Comparison of ENCODE assay signal across 7 mouse cellular contexts in the genomic region with DNA sequence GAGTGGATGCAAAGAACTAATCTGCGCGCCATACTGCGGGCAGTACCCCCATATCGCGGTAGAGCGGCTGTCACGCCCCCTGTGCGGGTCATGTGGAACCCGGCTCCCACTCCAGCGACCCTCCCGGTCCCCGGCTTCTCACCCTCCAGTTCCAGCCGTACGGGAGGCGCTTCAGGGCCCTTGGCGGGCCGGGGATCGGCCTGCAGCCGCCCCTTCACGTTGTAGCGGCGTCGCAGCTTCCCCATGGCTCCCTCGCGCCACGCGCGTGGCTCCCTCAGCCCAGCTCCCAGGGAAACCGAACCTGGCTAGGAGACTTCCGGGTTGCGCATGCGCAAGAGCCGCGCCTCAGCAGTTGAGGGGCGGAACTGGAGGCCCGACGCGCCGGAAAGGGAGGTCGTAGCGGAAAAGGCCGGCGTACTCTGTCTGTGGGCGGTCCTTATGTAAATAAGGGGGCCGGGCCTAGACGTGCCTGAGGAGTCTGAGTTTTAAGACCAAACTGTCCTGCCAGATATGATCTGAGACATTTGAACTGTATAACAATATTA. TPM values are rescaled to one million over a fixed set of nuclear protein-coding genes. Genes with fewer than 3 reads are reported as not detected.
DNase-seq lines count a peak whose midpoint lies in the region; ATAC-seq lines count a peak whose summit lies in the region.

A gene (minus strand): TSS at position 329 of the 545 bp plus-strand sequence.

- under 1% methylated on average over 46 of the region's 46 CpGs for WGBS in intestine, embryonic 16.5 days
- under 1% methylated on average over 46 of the region's 46 CpGs for WGBS in midbrain, embryonic 11.5 days

- peaks cover 12% of the 10 kb centered on the region for H3K36me3 ChIP-seq in intestine, embryonic 16.5 days (ENCODE audit: control insufficient read depth, insufficient read depth, low read length)
- H3K36me3 ChIP-seq in midbrain, embryonic 11.5 days (ENCODE audit: control insufficient read depth, insufficient read depth, low read length), result peaks cover 12% of the 10 kb centered on the region; the same call in 1 of the 2 replicates

- H3K9ac ChIP-seq in intestine, embryonic 16.5 days (ENCODE audit: low read depth, low read length), result peak within 1 kb of the TSS; percentile 93
- H3K9ac ChIP-seq in midbrain, embryonic 11.5 days (ENCODE audit: low read length), result peak within 1 kb of the TSS; percentile 90

- no peaks in the 10 kb centered on the region for H3K9me3 ChIP-seq in intestine, embryonic 16.5 days (ENCODE audit: control insufficient read depth, low read length)
- H3K9me3 ChIP-seq in midbrain, embryonic 11.5 days (ENCODE audit: control insufficient read depth, low read length), result no peaks in the 10 kb centered on the region

- ATAC-seq in intestine, embryonic 16.5 days, result peak; percentile 96
- ATAC-seq in midbrain, embryonic 11.5 days (ENCODE audit: low FRiP score), result peak; percentile 96

- peak within 1 kb of the TSS; percentile 33; the same call in 1 of the 2 replicates for H3K27ac ChIP-seq in intestine, embryonic 16.5 days (ENCODE audit: low read length)
- no peak within 1 kb of the TSS for H3K27ac ChIP-seq in midbrain, embryonic 11.5 days (ENCODE audit: low read depth, low read length)

- peak within 1 kb of the TSS; percentile 99 for H3K4me3 ChIP-seq in intestine, embryonic 16.5 days (ENCODE audit: low read length)
- peak within 1 kb of the TSS; percentile 87 for H3K4me3 ChIP-seq in midbrain, embryonic 11.5 days (ENCODE audit: low read depth, low read length)

- peak; percentile 93 for DNase-seq in adrenal gland, adult 8-10 months
- DNase-seq in embryo, embryonic 9.5 days (ENCODE audit: extremely low spot score), result peak; percentile 91
- DNase-seq in gastrocnemius, postnatal 4 days (ENCODE audit: low spot score in 2 of 2), result peak; percentile 88 to 93
- DNase-seq in left cerebral cortex, postnatal 36 days (ENCODE audit: low spot score in 2 of 2), result peak; percentile 91
- peak; percentile 99 for DNase-seq in midbrain, embryonic 11.5 days (ENCODE audit: low spot score, missing footprints)
- DNase-seq in skeletal muscle tissue, adult 2 months (ENCODE audit: low read depth, low spot score), result peak; percentile 97

- intact Hi-C loops in left cerebral cortex, postnatal 36 days (cut with DNase I), result no loop called here

- no peaks in the 10 kb centered on the region for H3K27me3 ChIP-seq in intestine, embryonic 16.5 days (replicated peaks; ENCODE audit: control insufficient read depth, insufficient read depth, low read length)
- no peaks in the 10 kb centered on the region for H3K27me3 ChIP-seq in midbrain, embryonic 11.5 days (ENCODE audit: control insufficient read depth, insufficient read depth, low read length)

- peak within 1 kb of the TSS; percentile 91 for H3K4me2 ChIP-seq in intestine, embryonic 16.5 days (ENCODE audit: low read depth, low read length)
- peak within 1 kb of the TSS; percentile 93 for H3K4me2 ChIP-seq in midbrain, embryonic 11.5 days

- H3K4me1 ChIP-seq in intestine, embryonic 16.5 days (ENCODE audit: control insufficient read depth, insufficient read depth, low read length), result peaks cover 9% of the 10 kb centered on the region
- H3K4me1 ChIP-seq in midbrain, embryonic 11.5 days (ENCODE audit: control insufficient read depth, insufficient read depth, low read length), result peaks cover 7% of the 10 kb centered on the region

RNA-seq across cellular contexts. Expression of the gene that starts here (rescaled TPM):
- total RNA-seq in adrenal gland, adult 8-10 months (2022), result 10 to 100 TPM; 19.1 to 22.1 (median 19.9) TPM
- 1 to 10 TPM; 6.8 to 7.8 TPM for total RNA-seq in gastrocnemius, postnatal 4 days (2021)
- 8.3 and 10.2 TPM in 2 replicates for polyA plus RNA-seq in intestine, embryonic 16.5 days (2015; fragmentation: Nextera tagmentation; extraction: Ambion mirVana)
- total RNA-seq in left cerebral cortex, postnatal 36 days (2021), result 10 to 100 TPM; 11.2 to 11.7 TPM
- polyA plus RNA-seq in midbrain, embryonic 11.5 days (2014; fragmentation: Nextera tagmentation; extraction: Ambion mirVana), result 9.2 and 9.9 TPM in 2 replicates
